Mouse (Mus musculus): Measurements from ENCODE around the gene Il23a. TPM values are rescaled to one million over a fixed set of nuclear protein-coding genes. Genes with fewer than 3 reads are reported as not detected.

The Il23a gene
- polyA plus RNA-seq, 1 experiment from 2014 or later = 0.12 TPM

- Histone ChIP-seq H3K27me3 (ENCODE audit: control insufficient read depth, insufficient read depth, low read depth, low read length) (no peaks in the 10 kb centered on the region), H3K9me3 (replicated peaks; ENCODE audit: control insufficient read depth, low read length) (no peaks in the 10 kb centered on the region), H3K36me3 (ENCODE audit: control insufficient read depth, insufficient read depth) (peaks cover 77% of the 10 kb centered on the region), H3K4me1 (ENCODE audit: control insufficient read depth, low read depth, low read length) (no peaks in the 10 kb centered on the region), H3K4me2 (ENCODE audit: low read depth, low read length) (no peak overlapping the region), H3K4me3 (ENCODE audit: low read depth, low read length) (no peak overlapping the region), H3K27ac (ENCODE audit: low read length) (0 out of 2 replicates have a peak overlapping the region, but pooled peaks have one; percentile 35), H3K9ac (ENCODE audit: low read depth, low read length) (no peak overlapping the region)
- 0 out of 2 replicates have a peak, but pooled peaks have one; percentile 25 for ATAC-seq (ENCODE audit: low read depth)
- WGBS (ENCODE audit: insufficient replicate concordance) = 86% methylated on average over 17 of the region's 17 CpGs
Observed at GRCm38 (mm10) chr10:128247020-128247732, 51.4 kb downstream of the Il23a start.

Other genes starting within 250 kb of the Il23a start
- gene Ptges3, start 239.8 kb downstream of the Il23a start, polyA plus RNA-seq (2015; fragmentation: Nextera tagmentation; extraction: Ambion mirVana) = 171 and 201 TPM in 2 replicates
- 1,845 and 1,875 TPM in 2 replicates for gene Atp5b, start 215.5 kb downstream of the Il23a start, polyA plus RNA-seq (2015; fragmentation: Nextera tagmentation; extraction: Ambion mirVana)
- gene Baz2a, start 207.2 kb downstream of the Il23a start, polyA plus RNA-seq (2015; fragmentation: Nextera tagmentation; extraction: Ambion mirVana) = 5.4 and 6.0 TPM in 2 replicates
- gene Rbms2, start 118.5 kb downstream of the Il23a start, polyA plus RNA-seq (2015; fragmentation: Nextera tagmentation; extraction: Ambion mirVana) = 5.5 and 7.3 TPM in 2 replicates
- gene Gls2, start 104.3 kb downstream of the Il23a start, polyA plus RNA-seq (2015; fragmentation: Nextera tagmentation; extraction: Ambion mirVana) = 14.8 and 21.4 TPM in 2 replicates
- gene Spryd4, start 86.9 kb downstream of the Il23a start, polyA plus RNA-seq (2015; fragmentation: Nextera tagmentation; extraction: Ambion mirVana) = 28.0 and 30.8 TPM in 2 replicates
- 0.05 TPM in 1 of 2 replicates, not detected in the other for gene Mip, start 72.9 kb downstream of the Il23a start, polyA plus RNA-seq (2015; fragmentation: Nextera tagmentation; extraction: Ambion mirVana)
- gene Timeless, start 66.7 kb downstream of the Il23a start, polyA plus RNA-seq (2015; fragmentation: Nextera tagmentation; extraction: Ambion mirVana) = 23.5 and 23.6 TPM in 2 replicates
- 1.4 and 1.9 TPM in 2 replicates for gene Apon, start 44.7 kb downstream of the Il23a start, polyA plus RNA-seq (2015; fragmentation: Nextera tagmentation; extraction: Ambion mirVana)
- 212 and 253 TPM in 2 replicates for gene Apof, start 30.1 kb downstream of the Il23a start, polyA plus RNA-seq (2015; fragmentation: Nextera tagmentation; extraction: Ambion mirVana)
- gene Stat2, start 28.2 kb downstream of the Il23a start, polyA plus RNA-seq (2015; fragmentation: Nextera tagmentation; extraction: Ambion mirVana) = 7.8 and 9.5 TPM in 2 replicates
- 13.2 and 14.8 TPM in 2 replicates for gene Pan2, start 4.6 kb upstream of the Il23a start, polyA plus RNA-seq (2015; fragmentation: Nextera tagmentation; extraction: Ambion mirVana)
- 86.6 and 92.8 TPM in 2 replicates for gene Cnpy2, start 23.7 kb upstream of the Il23a start, polyA plus RNA-seq (2015; fragmentation: Nextera tagmentation; extraction: Ambion mirVana)
- gene Cs, start 39.0 kb upstream of the Il23a start, polyA plus RNA-seq (2015; fragmentation: Nextera tagmentation; extraction: Ambion mirVana) = 102 and 107 TPM in 2 replicates
- gene Coq10a, start 70.2 kb upstream of the Il23a start, polyA plus RNA-seq (2015; fragmentation: Nextera tagmentation; extraction: Ambion mirVana) = 0.65 and 0.96 TPM in 2 replicates
- 4.0 and 4.3 TPM in 2 replicates for gene Ankrd52, start 78.4 kb upstream of the Il23a start, polyA plus RNA-seq (2015; fragmentation: Nextera tagmentation; extraction: Ambion mirVana)
- gene Slc39a5, start 102.5 kb upstream of the Il23a start, polyA plus RNA-seq (2015; fragmentation: Nextera tagmentation; extraction: Ambion mirVana) = 76.8 and 88.2 TPM in 2 replicates
- 31.6 and 31.7 TPM in 2 replicates for gene Nabp2, start 112.7 kb upstream of the Il23a start, polyA plus RNA-seq (2015; fragmentation: Nextera tagmentation; extraction: Ambion mirVana)
- gene Rnf41, start 112.9 kb upstream of the Il23a start, polyA plus RNA-seq (2015; fragmentation: Nextera tagmentation; extraction: Ambion mirVana) = 8.3 and 8.5 TPM in 2 replicates
- 20.3 and 22.6 TPM in 2 replicates for gene Smarcc2, start 160.5 kb upstream of the Il23a start, polyA plus RNA-seq (2015; fragmentation: Nextera tagmentation; extraction: Ambion mirVana)
- gene Myl6, start 195.4 kb upstream of the Il23a start, polyA plus RNA-seq (2015; fragmentation: Nextera tagmentation; extraction: Ambion mirVana) = 448 and 465 TPM in 2 replicates
- gene Myl6b, start 199.9 kb upstream of the Il23a start, polyA plus RNA-seq (2015; fragmentation: Nextera tagmentation; extraction: Ambion mirVana) = 1.8 and 2.0 TPM in 2 replicates
- gene Esyt1, start 227.1 kb upstream of the Il23a start, polyA plus RNA-seq (2015; fragmentation: Nextera tagmentation; extraction: Ambion mirVana) = 10.3 and 10.5 TPM in 2 replicates
- 4.9 and 5.7 TPM in 2 replicates for gene Zc3h10, start 249.0 kb upstream of the Il23a start, polyA plus RNA-seq (2015; fragmentation: Nextera tagmentation; extraction: Ambion mirVana)